Mouse (Mus musculus) left cerebral cortex, adult 18-20 months (tissue): ENCODE measurements at regions not wholly inside any gene's neighbourhood (a gene's known extent, or its start where the extent isn't known, plus 50 kb on each side); places are given as distances from the start of the nearest gene placed in this dataset.

Source experiments
- DNase-seq, 2 experiments: peaks; one replicate each; pipeline ENCODE4 v3.0.0; 2021 to 2022; ENCODE audit warnings: low spot score in 2 of 2, mixed read lengths in 1 of 2

DNA sequence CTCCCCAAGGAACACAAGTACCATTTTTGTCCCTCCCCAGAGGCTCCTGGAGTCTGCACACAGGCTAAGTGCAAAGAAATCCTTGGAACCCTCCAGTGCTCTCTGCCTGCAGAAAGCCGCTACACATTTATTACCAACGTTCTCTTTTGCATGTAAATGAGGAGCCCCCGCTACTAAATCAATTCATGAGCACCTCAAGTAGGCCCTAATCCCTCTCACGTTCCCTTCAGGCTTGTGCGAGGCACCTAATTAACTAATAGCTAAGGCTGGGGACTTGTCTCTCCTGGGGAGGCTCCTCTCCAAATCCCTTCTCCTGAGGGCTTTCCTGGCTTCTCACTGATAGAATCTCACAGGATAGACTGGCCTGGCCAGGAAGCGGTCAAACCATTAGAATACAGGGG, 568.6 kb upstream of the Adam5 start:
- no peak for DNase-seq

DNA sequence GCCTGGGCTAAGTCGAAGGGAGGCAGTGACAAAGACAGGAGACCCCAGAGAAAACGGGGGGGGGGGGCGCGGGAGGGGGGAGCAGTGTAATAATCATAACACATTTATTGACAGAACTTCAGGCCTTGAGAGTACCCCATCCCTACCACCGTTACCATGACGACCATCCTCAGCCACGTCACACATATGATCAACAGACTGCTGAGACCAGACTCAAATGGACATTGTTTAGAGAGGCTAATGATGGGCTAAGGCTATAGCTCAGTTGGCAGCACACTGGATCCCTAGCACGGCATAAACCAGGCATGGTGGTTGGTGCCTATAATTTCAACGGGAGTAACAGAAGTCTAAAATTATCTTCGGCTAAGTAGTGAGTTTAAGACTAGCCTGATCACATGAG, 565.8 kb upstream of the Adam5 start:
- DNase-seq = no peak

DNA sequence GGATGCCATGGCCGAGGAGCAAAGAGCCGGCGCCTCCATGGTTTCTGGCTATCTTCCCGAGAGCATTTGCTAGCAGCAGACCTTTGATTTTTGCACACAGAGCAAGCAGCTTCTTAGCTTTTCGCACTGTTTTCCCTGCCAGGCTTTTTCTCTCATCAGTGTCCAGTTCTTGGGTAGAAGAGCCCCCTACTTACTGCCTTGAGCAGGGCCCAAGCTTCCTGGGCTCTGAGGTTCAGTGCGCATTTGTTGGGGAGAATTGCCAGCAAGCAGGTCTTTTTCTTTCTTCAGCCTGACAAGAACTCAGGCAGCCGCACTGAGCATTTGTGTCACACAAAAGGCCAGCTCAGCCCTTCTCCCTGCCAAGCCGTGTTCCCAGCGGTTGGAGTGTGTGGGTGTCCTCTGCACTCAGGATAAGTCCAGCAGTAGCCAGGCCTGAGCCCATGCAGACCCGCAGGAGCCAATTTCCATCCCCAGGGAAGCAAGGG, 565.2 kb upstream of the Adam5 start:
- DNase-seq = peak; percentile 13 to 39

DNA sequence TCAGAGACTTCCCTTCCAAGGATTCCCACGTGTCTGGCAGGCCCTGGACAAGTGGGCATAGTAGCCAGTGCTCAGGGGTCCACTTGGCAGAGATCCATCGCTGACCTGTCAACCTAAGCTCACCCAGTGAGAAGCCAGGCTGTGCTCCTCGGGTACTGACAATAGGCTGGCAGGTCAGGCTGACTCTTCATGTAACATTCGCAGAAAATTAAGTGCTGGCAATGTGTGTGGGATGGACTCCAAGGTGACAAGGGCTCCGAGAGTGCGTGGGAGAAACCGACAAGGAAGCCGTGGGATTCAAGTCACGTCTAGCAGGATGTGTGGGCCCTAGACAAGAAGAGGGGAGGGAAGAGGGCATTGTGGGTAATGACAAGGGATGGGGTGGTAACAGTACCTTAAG, 564.6 kb upstream of the Adam5 start:
- DNase-seq = peak; percentile 20 to 41

DNA sequence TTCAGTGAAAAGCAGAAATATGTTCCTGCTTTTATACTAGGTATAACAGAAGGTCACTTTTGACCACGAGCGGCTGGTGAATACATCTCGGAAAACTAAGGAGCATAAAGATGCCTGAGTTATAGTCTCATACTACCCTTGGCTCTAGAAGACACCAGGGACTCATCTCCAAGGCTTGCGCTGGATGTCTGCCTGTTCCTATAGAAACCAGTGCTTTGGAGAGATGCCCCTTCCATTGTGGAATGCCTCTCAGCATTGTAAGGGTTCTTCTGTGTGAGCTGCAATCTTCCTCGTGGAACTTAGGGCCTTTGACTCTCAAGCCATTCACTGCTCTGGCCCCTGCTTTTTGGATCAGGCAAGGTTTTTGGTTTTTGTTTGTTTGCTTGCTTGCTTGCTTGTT, 561.0 kb upstream of the Adam5 start:
- DNase-seq = peak; percentile 8 to 27

DNA sequence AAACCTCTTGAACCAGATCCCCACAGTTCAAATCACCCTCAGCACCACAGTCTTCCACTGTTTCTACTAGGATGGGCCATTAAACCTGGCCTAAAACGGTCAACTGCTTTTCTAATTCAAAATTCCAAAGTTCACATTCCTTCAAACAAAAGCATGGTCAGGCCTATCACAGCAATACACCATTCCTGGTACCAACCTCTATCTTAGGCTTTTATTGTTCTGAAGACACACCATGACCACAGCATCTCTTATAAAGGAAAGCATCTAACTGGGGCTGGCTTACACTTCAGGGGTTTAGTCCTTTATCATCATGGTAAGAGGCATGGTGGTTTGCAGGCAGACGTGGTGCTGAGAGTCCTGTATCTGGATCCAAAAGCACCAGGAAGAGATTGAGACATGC, 560.4 kb upstream of the Adam5 start:
- no peak for DNase-seq

DNA sequence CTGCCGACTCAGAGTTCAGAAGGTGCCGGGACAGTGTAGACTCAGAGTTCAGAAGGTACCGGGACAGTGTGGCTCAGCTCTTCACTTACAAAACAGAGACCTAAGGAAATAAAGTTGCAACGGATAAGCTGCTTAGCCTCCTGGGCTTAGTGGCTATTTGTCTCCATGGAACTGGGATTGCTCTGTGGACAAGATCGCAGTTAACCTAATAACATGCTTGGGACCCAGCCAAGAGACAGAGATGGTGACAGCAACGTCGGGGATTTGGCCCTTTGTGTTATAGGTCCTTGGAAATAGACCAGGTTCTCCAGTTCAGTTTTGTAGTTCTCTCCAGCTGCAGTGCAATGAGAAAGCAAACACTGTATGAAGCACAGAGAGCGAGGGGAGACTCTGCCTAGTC, 549.1 kb upstream of the Adam5 start:
- DNase-seq = no peak

DNA sequence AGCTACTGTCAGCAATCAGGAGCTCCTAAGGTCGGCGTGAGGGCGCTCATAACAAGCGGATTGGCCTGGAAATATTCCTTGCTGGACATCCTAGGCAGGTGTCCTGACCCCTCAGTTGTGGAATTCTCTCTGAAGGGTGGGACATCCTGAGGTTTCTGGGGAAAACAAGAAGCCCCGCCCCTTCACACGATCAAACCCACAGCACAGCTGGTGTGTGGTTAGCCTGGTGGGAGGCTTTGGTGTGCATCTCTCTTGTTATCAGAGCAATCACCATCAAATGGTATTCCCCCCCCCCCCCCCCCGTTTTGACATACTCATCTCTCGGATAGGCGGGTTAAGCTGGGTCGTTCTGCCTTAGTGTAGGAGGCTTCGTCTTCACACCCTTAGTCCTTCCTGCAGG, 546.8 kb upstream of the Adam5 start:
- DNase-seq = no peak

DNA sequence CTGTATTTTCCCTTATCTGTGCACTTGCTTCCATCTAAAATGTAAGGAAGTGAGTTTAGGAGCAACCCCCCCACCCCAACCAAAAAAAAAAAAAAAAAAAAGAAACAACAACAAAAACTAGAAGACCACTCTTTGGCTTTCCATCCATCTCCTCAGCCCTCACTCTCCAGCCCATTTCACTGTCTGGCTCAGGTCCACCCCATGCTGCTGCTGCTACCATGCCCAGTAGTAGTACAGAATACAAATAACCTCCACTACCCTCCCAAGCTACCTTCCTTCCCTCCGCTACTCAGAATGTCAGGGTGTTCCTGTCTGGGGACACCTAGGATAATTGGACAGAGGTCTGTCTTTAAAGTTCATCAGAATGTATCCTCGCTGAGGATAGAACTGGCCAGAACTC, 545.2 kb upstream of the Adam5 start:
- DNase-seq = no peak

DNA sequence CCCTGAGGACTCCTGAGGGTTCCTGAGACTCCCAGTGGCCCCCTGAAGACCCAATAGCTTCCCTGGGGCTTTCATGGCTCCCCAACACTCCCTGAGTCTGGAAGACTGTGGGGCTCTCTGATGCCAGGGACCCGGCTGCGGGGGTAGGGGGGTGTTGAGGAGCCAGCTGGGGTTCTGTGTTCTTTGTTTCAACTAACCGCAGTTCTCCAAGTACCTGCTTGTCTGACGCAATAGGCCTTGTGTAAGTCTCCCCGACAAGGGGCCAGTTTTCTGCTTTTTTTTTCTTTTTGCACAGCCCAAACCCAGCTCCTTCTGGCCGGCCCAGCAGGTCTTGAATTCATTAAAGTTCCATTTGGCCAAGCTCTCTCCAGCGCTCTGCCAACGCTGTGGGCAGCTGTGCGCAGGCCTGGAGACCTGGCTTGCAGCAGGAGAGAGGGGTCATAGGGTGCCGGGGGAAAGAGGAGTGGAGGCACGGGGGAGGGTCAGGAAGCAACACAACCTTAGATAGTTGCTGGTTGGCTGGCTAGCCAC, 544.5 kb upstream of the Adam5 start:
- DNase-seq = peak; percentile 7 to 31

DNA sequence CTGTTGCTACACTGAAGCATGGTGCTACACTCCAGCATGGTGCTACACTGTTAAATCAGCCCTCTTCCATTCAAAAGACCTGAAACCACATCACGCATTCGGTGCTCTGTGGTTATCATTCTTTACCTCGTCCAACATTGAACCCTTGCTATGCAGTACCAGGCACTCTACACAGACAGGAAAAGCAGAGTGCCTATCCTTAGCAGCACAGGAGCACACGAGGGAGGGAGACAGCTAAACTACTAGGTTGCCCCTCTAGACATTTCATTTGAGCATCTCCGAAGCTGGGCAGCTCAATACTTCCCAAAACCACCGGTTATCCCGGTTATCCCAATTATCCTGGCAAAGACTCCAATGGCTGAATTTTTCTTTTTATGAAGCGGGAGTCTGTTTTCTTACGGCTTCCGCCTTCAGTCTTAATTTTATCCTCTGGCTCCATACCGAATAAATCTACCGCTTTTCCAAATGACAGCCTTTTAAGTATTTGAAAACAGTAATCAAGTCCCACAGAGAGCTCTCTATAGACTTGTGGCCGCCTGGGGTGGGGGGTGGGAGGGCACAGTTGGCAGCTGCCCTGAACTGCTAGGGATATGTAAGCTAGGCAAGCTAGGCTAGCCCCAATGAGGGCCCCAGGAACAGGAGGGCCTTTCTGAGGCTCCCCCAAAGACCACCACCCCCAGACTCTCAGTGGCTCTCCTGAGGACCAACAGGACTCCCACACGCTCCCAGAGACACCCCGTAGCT, 543.8 kb upstream of the Adam5 start:
- DNase-seq = no peak

DNA sequence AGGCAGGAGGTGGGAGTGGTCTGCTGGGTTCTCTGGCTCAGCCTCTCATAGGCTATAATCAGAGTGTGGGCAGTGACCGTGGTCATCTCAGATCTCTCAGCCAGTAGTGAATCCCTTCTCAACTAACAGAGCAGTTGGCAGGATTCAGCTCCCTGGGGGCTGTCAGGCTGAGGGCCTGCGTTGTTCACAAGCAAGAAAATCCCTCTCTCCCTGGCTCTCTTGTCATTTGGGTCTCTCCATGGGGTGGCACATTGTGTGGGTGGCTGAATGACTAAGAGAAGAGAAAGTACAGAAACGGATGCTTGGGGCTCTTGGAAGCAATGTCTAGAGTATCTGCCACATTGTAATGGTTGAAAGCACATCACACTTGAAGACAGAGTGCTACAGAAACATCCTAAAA, 542.0 kb upstream of the Adam5 start:
- DNase-seq = peak; percentile 48 to 69

DNA sequence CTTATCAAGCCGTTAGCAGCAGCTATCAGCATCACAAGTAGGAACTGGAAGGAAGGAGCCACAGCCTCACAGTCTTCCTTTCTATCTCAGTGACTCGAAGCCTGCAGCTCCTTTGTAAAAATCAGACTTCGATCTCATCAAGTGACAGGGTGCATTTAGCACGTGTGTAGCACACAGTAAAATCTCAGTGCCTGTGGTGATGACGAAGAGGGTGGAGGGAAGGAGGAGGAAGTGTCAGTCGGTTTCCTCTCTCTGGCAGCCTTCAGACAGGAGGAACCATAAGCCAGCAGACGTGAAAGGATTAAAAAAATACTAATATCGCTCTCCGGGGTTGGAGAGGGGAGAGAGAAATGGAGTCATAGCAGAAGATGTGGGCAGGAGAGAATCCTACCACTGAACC, 538.5 kb upstream of the Adam5 start:
- DNase-seq = no peak

DNA sequence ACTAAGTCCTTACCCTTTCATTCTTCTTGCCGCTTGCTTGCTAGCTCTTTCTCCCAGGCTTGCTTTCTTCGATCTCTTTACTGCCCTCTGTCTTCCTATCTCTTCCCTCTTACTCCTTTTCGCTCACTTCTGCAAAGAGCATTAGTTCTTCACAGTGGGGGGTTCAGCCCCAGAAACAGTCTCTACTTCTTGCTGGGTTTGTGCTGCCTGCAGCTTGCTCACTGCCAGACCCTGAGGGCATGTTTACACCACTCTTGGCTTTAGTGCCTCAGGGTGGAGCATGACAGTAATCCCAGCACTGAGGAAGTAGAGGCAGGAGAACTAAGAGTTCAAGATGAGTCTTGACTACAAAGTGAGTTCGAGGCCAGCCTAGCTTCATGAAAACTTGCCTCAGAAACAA, 538.0 kb upstream of the Adam5 start:
- DNase-seq = no peak

DNA sequence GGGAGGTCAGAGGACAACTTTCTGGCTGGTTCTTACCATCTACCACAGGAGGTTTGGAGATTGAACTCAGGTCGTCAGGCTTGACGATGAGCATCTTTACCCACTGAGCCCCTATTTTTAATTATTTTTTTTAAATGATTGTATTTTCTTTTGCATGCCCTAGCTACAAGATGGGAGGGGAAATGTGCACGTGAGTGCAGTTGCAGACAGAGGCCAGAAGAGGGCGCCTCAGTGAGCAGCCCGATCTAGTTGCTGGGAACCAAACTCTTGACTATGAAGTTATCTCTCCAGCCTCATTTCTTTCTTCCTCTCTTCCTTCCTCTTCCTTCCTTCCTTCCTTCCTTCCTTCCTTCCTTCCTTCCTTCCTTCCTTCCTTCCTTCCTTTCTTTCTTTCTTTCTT, 537.3 kb upstream of the Adam5 start:
- DNase-seq = no peak

DNA sequence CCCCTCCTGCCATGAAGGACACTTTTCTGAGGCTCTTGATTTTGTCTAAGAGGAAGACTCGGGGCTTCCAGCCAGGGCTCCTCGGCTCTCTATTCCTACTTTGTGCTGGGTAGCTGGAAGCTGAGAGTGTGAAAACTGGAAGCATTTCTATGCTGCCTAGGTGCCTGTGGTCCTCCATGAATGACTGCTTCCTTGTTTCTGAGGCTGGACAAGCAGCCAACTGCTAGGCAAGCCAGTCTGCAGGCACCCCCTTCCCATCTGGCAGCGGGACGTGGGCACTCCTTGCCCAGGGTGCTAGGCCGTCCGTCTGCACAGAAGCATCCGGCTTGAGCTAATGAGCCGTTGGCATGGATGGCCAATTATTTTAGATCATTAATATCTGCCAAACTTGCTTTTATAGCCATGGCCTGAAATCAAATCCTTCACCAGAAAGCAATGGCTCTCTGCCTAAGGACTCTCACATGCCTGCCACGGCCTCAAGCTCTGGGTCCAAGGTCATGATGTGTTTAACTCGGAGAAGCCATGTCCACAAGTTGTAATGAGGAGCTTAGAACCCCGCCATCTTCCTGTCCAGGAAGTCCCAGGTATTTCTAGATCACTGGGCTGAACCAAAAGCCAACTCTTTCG, 534.5 kb upstream of the Adam5 start:
- peak; percentile 13 to 28 for DNase-seq

DNA sequence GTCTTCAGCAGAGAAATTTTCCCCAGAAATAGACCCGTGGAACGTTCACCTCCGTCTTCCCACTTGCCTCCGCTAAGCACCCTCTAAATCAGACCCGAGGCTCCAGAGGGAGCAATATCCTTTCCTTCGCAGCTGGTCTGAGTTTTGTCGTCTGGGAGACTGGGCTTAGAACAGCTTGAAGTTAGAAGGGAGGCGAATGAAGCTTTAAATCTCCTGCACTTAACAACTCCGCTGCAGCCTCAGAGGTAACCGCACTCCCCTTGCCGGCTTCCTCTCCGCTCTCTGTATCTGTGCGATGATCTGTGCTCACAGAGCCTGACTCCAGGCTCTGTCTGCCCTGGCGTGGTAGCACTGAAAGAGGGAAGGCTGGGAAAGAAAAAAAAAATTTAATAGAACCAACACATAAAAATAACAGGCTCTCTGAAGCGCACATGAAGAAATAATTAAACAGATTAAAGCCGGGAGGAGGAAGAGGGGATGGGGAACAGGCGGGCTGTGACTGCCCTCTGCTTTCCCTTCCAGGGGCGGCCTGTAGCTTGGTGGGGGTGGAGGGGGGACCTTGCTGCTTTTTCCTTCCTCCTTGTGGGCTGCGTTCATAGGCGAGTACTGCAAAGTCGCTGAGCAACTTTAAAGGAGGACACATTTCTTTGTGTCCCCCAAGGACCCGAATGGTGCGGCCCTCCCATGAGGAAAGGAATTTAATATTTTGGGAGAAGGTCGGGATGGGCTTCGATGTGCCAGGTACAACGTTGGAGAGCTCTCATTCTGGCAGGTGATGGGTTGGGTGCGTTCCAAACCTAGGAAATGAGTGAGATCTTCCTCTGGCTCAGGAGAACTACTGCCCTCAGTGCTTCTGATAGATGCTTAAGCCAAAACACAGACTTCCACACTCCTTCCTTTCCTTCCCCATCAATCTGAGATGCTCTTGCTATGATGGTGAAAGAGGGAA, 529.9 kb upstream of the Adam5 start:
- peak in 1 of 2 experiments; percentile 2 for DNase-seq

DNA sequence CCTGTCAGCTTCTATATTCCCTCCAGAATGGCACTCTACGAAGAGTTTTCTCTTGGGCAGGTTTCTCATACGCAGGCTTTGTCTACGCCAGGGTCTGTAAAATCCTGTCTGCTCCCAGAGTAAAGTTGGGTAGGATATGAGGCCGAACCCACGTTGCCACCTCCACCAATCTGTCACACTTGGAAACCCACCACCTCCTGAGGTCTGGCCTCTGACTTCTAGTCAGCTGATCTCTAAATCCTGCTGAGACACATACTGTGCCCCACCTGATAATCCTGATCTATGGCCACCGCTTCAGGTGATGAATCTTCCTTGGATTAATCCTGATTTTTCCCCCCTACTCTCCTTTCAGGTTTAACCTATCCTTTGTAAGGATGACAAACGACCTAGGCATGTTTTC, 529.2 kb upstream of the Adam5 start:
- no peak for DNase-seq

DNA sequence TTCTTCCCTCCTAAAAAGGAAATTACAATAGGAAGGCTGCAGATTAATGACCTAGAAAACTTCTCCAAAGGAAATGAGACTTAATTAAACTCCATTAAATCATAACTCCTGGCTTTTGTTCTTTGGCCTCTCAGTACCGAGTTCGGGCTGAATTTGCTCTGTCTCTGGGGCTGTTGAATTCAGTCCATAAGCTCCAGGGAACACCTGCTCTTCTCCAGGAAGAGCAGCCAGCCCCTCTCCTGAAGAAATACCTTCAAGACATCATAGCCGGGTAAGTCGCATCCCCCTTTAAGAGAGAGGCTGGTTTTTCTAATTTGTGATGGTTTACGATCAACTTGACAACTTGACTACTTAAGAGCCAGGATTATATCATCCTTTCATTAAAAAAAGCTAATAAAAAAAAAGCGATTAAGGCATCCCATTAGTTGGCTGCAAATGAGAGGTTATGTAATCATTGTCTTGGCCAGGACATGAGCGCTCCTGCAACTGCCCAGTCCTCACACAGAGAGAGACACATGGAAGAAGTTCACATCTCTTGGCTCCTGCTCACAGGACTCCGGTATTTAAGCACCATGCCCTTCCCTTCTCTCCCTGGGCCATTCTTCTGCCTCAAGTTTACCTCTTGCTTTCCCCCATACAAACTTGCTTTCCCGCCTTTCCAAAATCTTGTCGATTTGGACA, 524.0 kb upstream of the Adam5 start:
- no peak for DNase-seq

DNA sequence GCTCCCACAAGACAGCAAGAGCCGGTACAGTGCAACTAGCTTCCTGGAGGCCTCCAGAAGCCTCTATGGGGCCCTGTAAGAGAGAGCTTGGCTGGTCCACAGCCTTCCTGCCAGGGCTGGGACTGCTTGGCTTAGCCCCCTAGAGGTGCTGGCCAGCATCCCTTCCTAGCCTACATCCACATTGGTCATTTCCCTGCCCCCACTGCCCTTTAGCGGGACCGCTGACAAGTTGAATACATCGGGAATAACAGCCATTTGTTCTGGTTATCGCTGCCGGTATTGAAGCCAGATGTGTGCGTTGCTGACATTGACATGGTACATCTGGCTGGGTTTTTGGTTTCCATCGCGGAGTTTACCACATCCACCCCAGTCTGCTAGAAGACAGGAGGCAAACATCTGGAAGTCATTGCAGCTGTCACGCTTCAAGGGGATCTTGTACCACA, 519.0 kb upstream of the Adam5 start:
- DNase-seq = no peak

DNA sequence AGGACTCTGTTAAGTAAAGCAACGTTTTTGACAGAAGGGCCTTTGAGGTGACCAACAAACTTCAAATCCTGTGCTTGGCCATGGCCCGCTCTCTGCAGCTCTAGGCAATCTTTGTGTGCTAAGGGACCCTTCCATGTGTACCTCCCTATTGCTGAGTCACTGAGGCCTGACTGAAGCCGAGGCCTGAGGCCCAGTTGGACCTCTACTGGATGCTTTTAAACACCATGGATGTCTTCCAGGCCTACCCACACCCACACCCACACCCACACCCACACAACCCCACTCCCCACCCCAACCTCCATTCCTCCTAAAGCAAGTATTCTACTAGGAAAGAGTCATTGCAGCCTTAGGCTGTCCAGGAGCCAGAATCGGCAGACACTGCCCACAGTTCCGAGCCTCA, 518.3 kb upstream of the Adam5 start:
- DNase-seq = no peak
